Mouse (Mus musculus) embryonic facial prominence, embryonic 13.5 days (tissue): ENCODE measurements at regions not wholly inside any gene's neighbourhood (a gene's known extent, or its start where the extent isn't known, plus 50 kb on each side); places are given as distances from the start of the nearest gene placed in this dataset.
"Not testable (repeated sequence)": the region's sequence is repeated elsewhere in the genome, so short reads cannot be mapped to it uniquely, and the experiment has no call there.

Experiments used
- ATAC-seq: fragments of 200-750 bp; cut with Nextera tagmentation; 2 replicates; pipeline ENCODE4 v1.8.0; 2017; ENCODE audit warnings: low read depth; ENCODE audit not compliant: insufficient number of reproducible peaks, insufficient read depth, low FRiP score, low TSS enrichment
- H3K27ac ChIP-seq: fragments of 300-500 bp; sonication (generic); 2 replicates; pipeline ENCODE4 v1.5.1; 2015; ENCODE audit warnings: moderate library complexity, mild to moderate bottlenecking, inconsistent platforms
- H3K27me3 ChIP-seq: fragments of 300-500 bp; sonication (generic); 2 replicates; pipeline ENCODE4 v1.6.1; 2015; ENCODE audit warnings: mild to moderate bottlenecking, inconsistent platforms
- H3K36me3 ChIP-seq: fragments of 300-500 bp; sonication (generic); 2 replicates; pipeline ENCODE4 v1.6.1; 2015; ENCODE audit warnings: mild to moderate bottlenecking, inconsistent platforms
- H3K4me1 ChIP-seq: fragments of 300-500 bp; sonication (generic); 2 replicates; pipeline ENCODE4 v1.6.1; 2015; ENCODE audit warnings: inconsistent platforms
- H3K4me2 ChIP-seq: fragments of 300-500 bp; sonication (generic); 2 replicates; pipeline ENCODE4 v1.6.1; 2015; ENCODE audit warnings: moderate library complexity, mild to moderate bottlenecking, inconsistent platforms
- H3K4me3 ChIP-seq: fragments of 300-500 bp; sonication (generic); 2 replicates; pipeline ENCODE4 v1.5.1; 2015; ENCODE audit warnings: mild to moderate bottlenecking, inconsistent platforms
- H3K9ac ChIP-seq: fragments of 300-500 bp; sonication (generic); 2 replicates; pipeline ENCODE4 v1.6.1; 2015; ENCODE audit warnings: mild to moderate bottlenecking, inconsistent platforms
- H3K9me3 ChIP-seq: fragments of 300-500 bp; sonication (generic); 2 replicates; pipeline ENCODE4 v1.6.1; 2016; ENCODE audit warnings: inconsistent platforms
- WGBS: fragments of 180-500 bp; shearing (Covaris S2); methylation state at CpG from one replicate; pipeline ENCODE4 v1.1.7; 2015; ENCODE audit warnings: mixed read lengths; 5-methylcytosine and 5-hydroxymethylcytosine counted together

DNA sequence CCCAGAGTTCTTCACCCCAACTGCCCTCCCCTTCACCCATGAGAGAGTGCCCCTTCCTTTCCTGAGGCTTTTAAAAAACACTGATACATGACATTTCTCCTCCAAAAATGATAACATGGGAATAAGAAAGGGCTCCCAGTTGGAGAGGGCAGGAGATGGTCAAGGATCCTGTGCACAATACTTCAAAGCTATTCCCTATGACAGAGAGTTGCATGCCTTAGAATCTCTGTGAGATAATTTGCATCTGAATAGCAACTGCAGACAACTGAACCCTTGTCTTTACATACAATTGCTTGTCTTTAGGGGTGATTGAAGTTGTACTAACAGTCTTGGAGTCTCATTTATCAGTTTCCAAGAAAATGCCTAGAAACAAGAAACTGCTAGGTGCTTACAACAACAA is 610.7 kb upstream of the Adam24 start:
- Histone ChIP-seq H3K4me2 (no peak overlapping the region), H3K9me3 (no peaks in the 10 kb centered on the region), H3K4me1 (no peaks in the 10 kb centered on the region), H3K36me3 (no peaks in the 10 kb centered on the region), H3K9ac (no peak overlapping the region), H3K27ac (no peak overlapping the region), H3K4me3 (no peak overlapping the region), H3K27me3 (no peaks in the 10 kb centered on the region)
- ATAC-seq: no peak

DNA sequence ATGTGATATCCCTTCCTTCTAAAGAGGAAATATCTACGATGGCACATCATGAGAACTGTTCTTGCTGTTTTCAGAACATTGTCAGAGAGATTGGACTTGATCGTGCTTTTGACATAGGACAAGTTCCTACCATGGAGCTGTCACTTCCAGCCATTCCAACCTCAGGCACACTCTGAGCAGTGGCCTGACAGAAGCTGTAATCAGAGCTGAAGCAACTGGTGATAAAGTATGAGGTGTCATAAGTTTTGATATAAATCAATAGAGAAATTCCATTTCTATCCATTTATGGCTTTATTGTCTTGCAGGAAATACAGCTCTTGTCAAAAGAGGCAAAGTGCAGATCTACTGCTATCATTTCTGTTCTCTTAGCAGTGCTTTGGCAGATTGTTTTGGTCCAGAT is 603.7 kb upstream of the Adam24 start:
- H3K27ac ChIP-seq: no peak overlapping the region
- no peaks in the 10 kb centered on the region for H3K36me3 ChIP-seq
- 90% methylated on average over 2 of the region's 2 CpGs for WGBS
- no peak for ATAC-seq
- no peak overlapping the region for H3K4me2 ChIP-seq
- H3K4me1 ChIP-seq: no peaks in the 10 kb centered on the region
- no peak overlapping the region for H3K4me3 ChIP-seq
- H3K27me3 ChIP-seq: no peaks in the 10 kb centered on the region
- H3K9me3 ChIP-seq: no peaks in the 10 kb centered on the region
- no peak overlapping the region for H3K9ac ChIP-seq

DNA sequence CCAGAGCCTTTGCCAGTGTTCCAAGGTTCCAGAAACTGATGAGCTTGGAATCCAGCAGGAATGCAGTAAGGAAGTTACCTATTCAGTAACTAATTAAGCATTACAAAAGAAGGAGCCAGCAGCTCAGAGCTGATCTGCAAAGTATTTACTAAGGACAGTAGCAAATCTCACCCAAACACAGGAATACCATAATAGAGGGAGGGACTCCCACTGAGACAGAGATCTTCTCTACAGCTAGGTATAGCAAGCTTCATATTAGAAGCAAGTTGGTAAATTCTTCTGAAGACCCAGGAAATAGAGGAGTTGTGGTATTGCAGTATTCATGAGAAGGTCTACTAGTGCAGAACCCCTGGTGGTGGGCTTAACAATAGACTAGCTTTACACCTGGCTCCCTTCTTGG is 593.9 kb upstream of the Adam24 start:
- not testable (repeated sequence) for H3K9ac ChIP-seq, ATAC-seq, H3K27me3 ChIP-seq, H3K4me1 ChIP-seq, H3K4me3 ChIP-seq, H3K4me2 ChIP-seq, H3K9me3 ChIP-seq, H3K36me3 ChIP-seq, H3K27ac ChIP-seq

DNA sequence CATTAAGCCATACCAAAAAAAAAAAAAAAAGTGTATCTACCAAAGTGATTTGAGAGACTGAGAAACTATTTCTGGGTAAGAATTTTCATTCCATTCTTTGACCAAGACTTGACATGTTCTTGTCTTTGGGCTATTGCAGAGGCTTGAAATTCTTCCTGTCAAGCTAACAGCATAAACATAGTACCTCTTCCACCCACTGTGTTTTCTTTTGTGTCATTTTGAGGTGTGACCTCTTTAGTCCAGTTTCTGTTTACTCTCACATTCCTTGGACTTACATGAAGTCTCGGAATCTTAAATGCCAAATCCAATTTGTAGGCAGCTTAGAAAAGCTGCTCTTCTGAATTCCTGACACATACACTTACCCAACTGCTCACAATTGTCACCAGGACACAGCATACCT is 590.7 kb upstream of the Adam24 start:
- no peaks in the 10 kb centered on the region for H3K36me3 ChIP-seq
- no peaks in the 10 kb centered on the region for H3K27me3 ChIP-seq
- 56% methylated on average over 1 of the region's 1 CpGs for WGBS
- no peaks in the 10 kb centered on the region for H3K9me3 ChIP-seq
- no peak overlapping the region for H3K4me3 ChIP-seq
- no peak overlapping the region for H3K9ac ChIP-seq
- no peak overlapping the region for H3K4me2 ChIP-seq
- H3K27ac ChIP-seq: no peak overlapping the region
- no peaks in the 10 kb centered on the region for H3K4me1 ChIP-seq
- no peak for ATAC-seq

- H3K4me2 ChIP-seq: no peak overlapping the region
- H3K4me1 ChIP-seq: no peaks in the 10 kb centered on the region
- no peak for ATAC-seq
- 81% methylated on average over 4 of the region's 4 CpGs for WGBS
- H3K4me3 ChIP-seq: no peak overlapping the region
- no peaks in the 10 kb centered on the region for H3K36me3 ChIP-seq
- no peak overlapping the region for H3K27ac ChIP-seq
- H3K9me3 ChIP-seq: no peaks in the 10 kb centered on the region
- H3K27me3 ChIP-seq: no peaks in the 10 kb centered on the region
- H3K9ac ChIP-seq: no peak overlapping the region
Observed at GRCm38 (mm10) chr8:40089377-40089776, 585.5 kb upstream of the Adam24 start.

- no peaks in the 10 kb centered on the region for H3K27me3 ChIP-seq
- H3K27ac ChIP-seq: no peak overlapping the region
- no peaks in the 10 kb centered on the region for H3K9me3 ChIP-seq
- ATAC-seq: no peak
- H3K4me1 ChIP-seq: no peaks in the 10 kb centered on the region
- H3K4me3 ChIP-seq: no peak overlapping the region
- no peaks in the 10 kb centered on the region for H3K36me3 ChIP-seq
- 86% methylated on average over 3 of the region's 3 CpGs for WGBS
- no peak overlapping the region for H3K9ac ChIP-seq
- no peak overlapping the region for H3K4me2 ChIP-seq
Observed at GRCm38 (mm10) chr8:40124402-40124801, 550.5 kb upstream of the Adam24 start.

- Histone ChIP-seq H3K27ac (no peak overlapping the region), H3K4me1 (no peaks in the 10 kb centered on the region), H3K9me3 (no peaks in the 10 kb centered on the region), H3K36me3 (no peaks in the 10 kb centered on the region), H3K4me3 (no peak overlapping the region), H3K4me2 (no peak overlapping the region), H3K27me3 (no peaks in the 10 kb centered on the region), H3K9ac (no peak overlapping the region)
- ATAC-seq: no peak
- WGBS: 88% methylated on average over 8 of the region's 8 CpGs
Observed at GRCm38 (mm10) chr8:40127141-40127540, 547.7 kb upstream of the Adam24 start.

GRCm38 (mm10) chr8:40132662-40133257 is 542.1 kb upstream of the Adam24 start:
- H3K27ac ChIP-seq: no peak overlapping the region
- H3K4me1 ChIP-seq: no peaks in the 10 kb centered on the region
- H3K4me2 ChIP-seq: no peak overlapping the region
- 21% methylated on average over 9 of the region's 9 CpGs for WGBS
- no peak overlapping the region for H3K4me3 ChIP-seq
- no peak for ATAC-seq
- no peak overlapping the region for H3K9ac ChIP-seq
- no peaks in the 10 kb centered on the region for H3K9me3 ChIP-seq
- H3K36me3 ChIP-seq: no peaks in the 10 kb centered on the region
- H3K27me3 ChIP-seq: no peaks in the 10 kb centered on the region

DNA sequence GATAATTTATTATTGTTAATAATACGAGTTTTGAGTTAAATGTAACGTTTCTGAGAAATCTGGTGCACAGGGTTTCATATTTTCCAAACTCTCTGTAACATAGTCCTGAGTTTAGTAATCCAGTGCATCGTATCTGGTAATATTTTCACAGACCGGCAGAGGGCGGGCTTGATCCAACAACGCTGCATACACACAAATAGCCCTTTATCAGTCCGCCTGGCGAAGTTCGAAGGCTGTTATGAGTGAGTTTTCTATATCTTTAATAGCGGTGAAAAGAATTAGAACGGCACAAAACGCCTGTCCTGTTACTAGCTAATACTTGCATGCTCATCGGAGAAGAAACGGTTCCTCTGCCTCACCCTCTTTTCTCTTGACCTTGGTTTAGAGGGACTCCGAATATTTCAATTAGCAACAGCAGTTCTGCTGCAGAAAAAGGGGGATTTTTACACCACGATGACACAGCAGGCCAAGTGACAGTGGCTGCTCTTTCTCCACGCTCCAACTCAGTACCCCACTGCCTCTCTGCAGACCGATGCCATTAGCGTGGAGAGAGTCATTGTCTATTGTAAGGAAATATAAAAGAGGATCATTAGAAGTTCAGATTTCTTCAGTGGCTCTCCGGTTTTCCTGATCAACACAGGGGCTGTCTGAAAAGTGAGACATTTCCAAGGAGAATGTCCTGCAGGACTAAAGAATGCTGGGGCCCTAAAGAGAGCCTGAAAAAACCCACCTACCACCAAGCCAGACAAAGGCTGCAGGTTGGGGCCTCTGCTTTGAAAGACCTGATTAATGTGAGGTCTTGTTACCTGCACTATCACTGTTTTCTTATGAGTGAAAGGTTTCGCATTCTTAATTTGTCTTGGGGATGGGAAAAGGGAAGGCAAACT is 523.7 kb upstream of the Adam24 start:
- Histone ChIP-seq H3K27me3 (no peaks in the 10 kb centered on the region), H3K9me3 (no peaks in the 10 kb centered on the region), H3K9ac (peak overlapping the region; percentile 47; the same call in 1 of the 2 replicates), H3K4me3 (peak overlapping the region; percentile 31), H3K36me3 (no peaks in the 10 kb centered on the region), H3K4me2 (peak overlapping the region; percentile 61), H3K27ac (no peak overlapping the region), H3K4me1 (peaks cover 8% of the 10 kb centered on the region; the same call in 1 of the 2 replicates)
- WGBS: 12% methylated on average over 21 of the region's 21 CpGs
- ATAC-seq: no peak

GRCm38 (mm10) chr8:40152451-40152850 is 522.4 kb upstream of the Adam24 start:
- no peak for ATAC-seq
- peaks cover 8% of the 10 kb centered on the region; the same call in 1 of the 2 replicates for H3K4me1 ChIP-seq

DNA sequence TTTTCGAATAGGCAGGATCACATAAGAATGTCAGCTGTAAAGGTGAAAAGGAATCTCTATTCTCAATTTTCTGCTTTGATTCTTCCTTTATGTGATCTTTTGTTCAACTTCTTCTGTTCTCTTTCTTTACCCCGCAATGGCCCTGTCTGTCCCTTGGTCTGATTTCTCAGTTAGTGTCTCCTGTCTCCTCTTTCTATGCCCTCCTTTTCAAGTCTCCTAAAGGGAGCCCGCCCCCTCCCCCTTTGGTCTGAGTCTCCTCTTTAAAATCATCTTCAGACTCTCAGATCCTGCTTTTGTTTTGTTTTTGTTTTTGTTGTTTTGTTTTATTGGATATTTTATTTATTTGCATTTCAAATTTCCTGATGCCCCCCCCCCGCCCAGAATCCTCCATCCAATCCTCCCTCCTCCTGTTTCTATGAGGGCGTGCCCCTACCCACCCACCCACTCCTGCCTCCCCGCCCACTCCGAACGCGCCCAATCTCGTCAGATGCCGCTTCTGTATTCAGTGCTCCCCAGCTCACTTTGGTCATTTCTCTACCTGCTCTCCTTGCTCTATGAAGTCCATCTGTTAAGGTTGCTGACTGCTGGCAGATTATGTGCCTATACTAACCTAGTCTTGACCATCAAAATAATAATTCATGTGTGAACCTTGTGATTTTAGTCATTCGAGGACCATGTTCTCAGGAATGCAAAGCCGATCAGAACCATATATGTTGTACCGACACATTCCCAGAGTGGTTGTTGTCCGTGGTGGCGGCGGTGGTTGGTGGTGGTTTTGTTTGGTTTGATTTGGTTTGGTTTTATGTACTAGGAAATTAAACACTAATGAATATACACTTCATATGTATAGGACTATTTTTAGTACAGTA is 487.9 kb upstream of the Adam24 start:
- Histone ChIP-seq H3K27ac (no peak overlapping the region), H3K4me1 (no peaks in the 10 kb centered on the region), H3K9me3 (no peaks in the 10 kb centered on the region), H3K27me3 (no peaks in the 10 kb centered on the region), H3K9ac (no peak overlapping the region), H3K36me3 (no peaks in the 10 kb centered on the region), H3K4me2 (peak overlapping the region; percentile 40), H3K4me3 (no peak overlapping the region)
- 36% methylated on average over 17 of the region's 17 CpGs for WGBS
- ATAC-seq: no peak

More at GRCm38 (mm10) chr8:40152451-40152850, 522.4 kb upstream of the Adam24 start:
- H3K4me3 ChIP-seq: no peak overlapping the region
- no peaks in the 10 kb centered on the region for H3K27me3 ChIP-seq
- no peak overlapping the region for H3K9ac ChIP-seq
- no peak overlapping the region for H3K4me2 ChIP-seq
- H3K9me3 ChIP-seq: no peaks in the 10 kb centered on the region
- no peak overlapping the region for H3K27ac ChIP-seq
- 62% methylated on average over 2 of the region's 2 CpGs for WGBS
- H3K36me3 ChIP-seq: no peaks in the 10 kb centered on the region
